Mouse (Mus musculus) CD4-positive helper T cell, adult 2 months (primary cell): ENCODE results near the gene Smu1.
A peak's percentile ranks its signal among the peaks of the same experiment; 100 is the strongest.
"Not testable (repeated sequence)": the region's sequence is repeated elsewhere in the genome, so short reads cannot be mapped to it uniquely, and the experiment has no call there.

ENCODE experiments used
- DNase-seq: peaks from one replicate; pipeline ENCODE4 v3.0.0-alpha.2; 2012; ENCODE audit warnings: low read depth, missing footprints, low spot score

Smu1 gene

DNA sequence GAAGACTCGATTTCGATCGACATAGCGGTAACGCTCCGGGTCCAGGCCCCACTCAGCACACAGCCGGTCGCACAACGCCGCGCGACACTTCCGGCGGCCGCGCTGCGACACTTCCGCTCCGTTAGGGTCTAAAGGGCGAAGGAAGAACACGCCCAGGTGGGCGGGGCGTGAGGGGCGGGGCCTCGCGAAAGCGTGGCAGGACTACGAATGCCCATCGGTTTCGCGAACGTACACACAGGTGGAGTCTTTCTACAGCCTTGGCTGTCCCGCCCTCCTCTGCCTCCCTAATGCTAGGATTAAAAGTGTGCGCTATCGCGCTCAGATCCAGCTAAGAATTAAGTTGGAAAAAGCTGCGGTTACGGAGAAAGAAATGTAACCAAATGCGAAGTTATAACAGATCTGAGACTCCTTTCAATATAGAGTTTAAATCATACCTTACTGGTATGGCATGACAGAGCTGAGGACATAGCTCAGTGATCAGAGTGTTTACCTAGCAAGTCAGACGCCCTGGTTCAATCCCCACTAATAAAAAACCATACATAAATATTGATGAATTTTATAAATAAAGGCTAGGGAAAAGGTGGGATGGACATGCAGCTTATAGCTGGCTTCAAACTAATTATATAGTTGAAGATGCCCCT lies at the start of gene Smu1:
Gene Smu1, minus strand, starts transcription at position 144 of the 641 bp plus-strand sequence.
- DNase-seq, result peak; percentile 99

DNA sequence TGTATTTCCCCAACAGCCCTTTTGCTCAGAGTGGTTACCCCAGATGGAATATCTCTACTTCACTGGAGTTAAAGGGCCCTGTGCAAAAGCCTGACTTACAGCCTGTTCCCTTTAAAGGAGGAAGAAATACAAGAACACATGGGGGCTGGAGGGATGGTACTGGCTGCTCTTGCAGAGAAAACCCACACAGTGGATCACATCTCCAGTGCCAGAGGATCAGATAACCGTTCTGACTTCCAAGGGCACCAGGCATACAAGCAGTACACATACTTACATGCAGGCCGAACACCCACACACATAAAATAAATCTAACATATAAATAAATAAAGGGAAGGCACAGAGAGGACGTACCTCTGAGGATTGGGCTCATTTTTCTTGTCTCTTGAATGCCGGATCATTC lies 49.7 kb upstream of the Smu1 start:
- DNase-seq, result no peak

DNA sequence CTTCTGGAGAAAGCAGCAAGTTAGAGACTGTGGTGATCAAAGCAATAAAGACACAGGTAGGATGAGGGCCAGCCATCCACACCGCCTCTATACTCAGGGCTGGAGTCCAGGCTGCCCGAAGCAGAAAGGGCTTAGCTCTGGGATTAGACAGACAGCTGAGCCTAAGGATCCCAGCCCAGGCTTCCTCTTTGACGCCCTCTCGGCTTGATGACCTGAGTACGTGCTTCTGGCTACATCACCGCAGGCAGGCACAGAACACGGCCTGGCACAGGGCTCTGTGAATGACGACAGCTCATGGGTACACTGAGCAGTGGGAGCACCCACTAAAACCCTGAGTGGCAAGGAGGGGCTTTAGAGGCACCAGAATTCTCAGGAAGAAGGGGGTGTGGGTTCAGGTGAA lies 47.7 kb upstream of the Smu1 start:
- DNase-seq, result no peak

DNA sequence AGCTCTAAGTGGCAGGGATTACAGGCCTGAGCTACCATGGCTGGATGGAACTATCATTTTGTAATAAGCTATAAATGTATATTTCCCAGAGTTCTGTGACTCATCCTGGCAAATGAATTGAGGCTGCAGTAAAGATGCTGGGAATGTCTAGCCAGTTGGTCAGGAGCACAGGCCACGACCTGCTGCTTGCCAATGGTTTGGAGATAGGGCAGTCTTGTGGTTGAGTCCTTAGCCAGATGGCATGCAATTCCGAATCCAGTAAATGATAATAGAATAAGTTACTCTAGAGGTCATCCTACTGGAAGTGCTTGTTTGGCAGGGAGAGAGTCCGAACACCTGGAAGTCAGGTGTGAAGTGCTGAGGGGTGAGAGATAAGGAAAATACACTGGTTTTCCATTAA lies 45.1 kb upstream of the Smu1 start:
- DNase-seq, result no peak

DNA sequence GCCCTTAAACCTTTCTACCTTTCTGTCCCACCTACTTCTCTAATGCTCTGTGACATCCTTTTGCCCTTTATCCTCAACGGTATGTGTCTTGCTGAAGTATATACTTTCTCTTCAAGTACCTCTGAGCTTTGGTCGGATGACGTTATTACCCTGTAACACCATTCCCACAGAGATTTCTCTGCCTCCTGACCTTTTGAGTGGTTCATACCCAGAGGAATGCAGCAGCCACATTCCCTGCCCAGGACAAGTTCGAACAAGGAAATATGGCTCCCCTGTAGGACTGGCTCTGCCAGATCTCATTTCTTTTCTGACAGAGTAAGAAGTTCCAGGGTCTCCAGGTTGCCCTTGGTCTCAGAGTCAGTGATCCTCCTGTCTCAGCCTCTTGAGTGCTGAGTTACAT lies 44.2 kb upstream of the Smu1 start:
- DNase-seq, result no peak

DNA sequence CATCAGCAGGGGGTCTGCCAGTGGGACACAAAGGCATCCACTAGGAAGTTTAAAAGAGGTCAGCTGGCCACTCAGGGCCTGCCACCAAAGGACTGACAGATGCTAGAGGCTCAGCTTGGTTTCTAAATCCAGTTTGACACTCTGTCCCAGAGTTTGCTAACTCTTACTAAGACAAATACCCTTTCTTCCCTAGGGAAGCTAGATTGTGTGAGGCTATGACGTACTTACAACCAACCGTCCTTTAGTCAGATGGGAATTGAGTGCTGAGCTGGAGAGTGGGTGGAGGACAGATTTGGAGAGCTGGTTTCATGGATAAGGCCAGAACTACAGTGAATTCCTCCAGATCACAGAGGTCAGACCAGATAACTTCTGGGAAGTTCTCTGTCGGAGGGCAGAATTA lies 43.1 kb upstream of the Smu1 start:
- DNase-seq, result no peak

DNA sequence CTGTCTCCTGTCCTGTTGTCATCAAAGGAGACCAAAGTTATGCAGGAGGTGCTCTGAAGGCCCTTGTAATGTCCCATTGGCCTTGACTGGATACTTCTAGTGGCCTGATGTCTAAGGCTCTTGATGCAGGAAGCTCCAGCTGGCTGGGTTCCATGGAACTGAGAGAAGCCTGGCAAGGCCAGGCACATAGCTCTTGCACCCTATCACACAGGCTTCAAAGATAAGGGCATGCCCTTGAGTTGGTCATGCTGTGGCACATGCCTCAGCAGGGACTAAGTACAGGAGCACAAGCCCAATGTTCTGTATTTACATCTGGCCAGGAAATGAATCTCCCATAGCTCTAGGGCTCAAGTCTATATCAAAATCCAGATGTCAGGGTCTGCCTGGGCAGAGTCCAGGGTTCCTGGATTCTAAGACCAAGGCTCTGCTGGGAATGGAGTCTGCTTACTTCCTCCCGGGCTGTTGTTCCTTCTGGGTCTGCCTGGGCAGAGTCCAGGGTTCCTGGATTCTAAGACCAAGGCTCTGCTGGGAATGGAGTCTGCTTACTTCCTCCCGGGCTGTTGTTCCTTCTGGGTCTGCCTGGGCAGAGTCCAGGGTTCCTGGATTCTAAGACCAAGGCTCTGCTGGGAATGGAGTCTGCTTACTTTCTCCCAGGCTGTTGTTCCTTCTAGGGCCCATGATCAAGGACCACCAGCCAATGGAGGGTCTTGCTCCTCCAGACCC lies 41.3 kb upstream of the Smu1 start:
- DNase-seq, result not testable (repeated sequence)

DNA sequence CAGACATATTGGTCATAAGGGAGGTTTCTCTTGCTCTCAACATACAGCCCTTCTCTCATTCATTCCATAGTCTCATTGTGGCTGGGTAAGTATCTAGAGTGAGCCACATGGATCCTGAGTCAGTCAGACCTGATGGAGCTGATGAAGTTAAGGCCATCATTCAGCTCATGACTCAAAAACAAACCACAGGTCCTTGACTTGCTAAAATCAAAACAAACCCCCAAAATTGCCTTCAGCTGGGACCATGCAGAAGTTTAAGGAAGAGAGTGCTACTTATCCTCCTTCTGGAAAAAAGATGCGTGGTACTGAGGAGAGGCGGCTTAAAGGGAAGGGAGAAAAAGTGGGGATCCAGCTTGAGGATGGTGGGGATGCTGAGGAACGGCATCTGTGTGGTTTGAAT lies 38.0 kb upstream of the Smu1 start:
- DNase-seq, result no peak

DNA sequence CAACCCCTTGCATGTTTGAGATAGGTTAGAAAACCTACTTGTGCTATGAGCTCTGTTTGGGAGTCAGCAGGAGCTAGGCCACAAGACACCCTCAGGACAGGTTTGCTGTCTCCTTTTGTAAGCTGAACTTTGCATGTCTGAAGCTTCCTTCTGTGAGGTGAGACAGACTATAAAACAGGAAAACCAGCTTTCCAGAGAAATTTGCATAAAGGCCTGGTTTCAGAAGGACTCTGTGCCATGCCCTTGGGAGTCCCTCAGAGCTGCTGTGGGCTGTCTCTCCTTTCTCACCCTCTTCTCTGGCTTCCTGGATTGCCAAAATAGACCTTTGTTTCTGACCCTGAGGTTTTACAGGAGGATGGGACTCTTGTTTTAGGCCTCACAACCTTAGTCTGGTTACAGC lies 36.6 kb upstream of the Smu1 start:
- DNase-seq, result no peak

DNA sequence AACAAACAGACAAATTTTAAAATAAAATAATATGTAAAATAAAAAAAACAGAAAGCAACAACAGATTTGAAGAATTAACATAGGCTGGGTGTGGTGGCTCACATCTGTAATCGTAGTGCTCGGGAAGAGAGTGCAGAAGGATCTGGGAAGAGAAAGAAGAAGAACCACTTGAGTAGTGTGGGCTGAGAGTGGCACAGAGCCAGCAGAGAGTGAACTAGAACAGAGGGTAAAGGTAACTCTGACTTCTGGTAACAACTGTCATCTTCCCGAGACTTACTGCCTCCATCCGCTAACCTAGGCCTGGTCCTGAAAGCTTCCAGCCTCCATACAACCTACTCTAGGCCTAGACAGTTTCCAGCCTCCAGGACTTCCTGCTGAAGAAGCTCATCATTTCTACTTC lies 33.5 kb upstream of the Smu1 start:
- no peak for DNase-seq

DNA sequence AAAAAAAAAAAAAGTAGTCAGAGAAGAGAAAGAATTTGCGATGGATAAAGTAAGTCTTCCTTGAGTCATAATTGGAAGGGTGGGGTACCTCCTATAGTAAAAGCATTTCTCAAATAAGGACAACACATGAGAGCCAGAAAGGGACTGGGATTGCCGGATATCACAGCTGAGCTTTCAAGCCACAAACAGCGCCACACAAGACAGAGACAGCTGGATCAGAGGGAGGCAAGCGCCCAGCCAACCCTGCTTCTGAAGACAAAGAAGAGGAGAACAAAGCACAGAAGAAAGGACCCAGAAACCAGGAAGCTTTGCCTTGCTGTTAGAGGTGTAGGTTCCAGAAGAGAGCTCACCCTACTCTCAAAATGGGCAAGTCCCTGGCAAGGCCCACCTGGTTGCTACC lies 28.9 kb upstream of the Smu1 start:
- DNase-seq, result no peak

DNA sequence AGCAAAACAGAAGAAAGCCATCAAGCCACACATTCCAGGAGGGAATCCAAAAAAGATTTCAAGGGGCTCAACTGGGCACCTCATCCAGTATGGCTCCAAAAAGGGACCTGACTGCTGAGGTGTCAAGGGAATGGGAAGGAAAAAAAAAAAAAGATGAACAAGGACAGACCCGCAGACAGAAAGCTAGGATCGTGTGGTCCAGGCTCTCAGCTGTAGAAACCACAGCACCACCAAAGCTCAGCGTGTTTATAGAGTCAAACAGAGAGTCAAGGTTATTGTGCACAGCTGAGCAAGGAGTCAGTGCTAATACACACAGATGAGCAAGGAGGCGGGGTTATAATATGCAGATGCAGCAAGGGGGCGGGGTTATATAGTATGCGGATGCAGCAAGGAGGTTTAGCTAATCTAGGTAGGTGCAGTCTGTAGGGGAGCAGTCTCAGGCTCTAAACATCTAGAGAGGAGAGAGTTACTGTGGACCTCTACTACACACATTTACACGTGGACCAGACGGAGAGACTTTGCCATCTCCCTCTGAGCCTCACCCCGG lies 28.0 kb upstream of the Smu1 start:
- DNase-seq, result peak; percentile 67

DNA sequence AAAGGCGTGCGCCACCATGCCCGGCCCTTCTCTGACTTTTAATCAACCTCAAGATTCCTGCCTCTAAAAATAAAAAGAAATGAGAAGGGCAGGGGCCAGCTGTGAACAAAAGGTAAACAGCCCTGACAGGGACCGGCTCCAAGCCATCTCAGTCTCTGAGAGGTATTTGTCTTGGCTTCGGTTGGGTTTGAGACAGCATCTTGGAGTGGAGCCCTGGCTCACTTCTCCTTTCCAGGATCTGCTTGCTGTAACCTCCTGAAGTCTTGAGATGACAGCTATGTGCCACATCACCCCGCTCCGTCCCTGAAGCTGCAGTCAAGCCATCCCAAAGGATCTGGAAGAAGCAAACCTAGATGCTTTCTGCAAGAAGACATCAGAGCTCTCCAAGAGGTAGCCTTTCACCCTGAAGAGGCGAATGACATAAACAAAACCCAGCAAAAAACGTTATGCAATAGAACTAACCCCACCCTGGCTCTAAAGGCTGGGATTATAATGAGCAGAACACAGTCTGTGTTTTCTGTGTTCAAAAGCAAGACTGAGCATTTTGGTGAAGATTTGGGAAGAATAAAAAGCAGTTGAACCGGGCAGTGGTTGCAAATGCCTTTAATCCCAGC lies 26.9 kb upstream of the Smu1 start:
- DNase-seq, result no peak

DNA sequence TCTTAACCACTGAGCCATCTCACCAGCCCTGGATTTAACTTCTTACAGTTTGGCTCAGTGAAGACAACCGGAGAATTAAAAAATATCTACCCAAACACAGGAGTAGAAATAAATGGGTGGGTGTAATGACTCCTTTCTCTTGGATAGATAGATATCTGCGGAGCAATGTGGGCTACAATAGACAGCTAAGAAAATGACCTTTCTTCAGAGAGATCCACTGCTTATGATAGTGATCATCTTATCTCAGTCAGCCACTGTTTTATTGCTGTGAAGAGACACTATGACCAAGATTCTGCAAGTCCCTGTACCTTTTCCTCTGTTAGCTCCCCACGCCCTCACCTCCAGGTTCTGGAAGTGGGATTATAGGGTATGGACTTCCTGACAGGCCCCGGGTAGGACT lies 25.3 kb upstream of the Smu1 start:
- DNase-seq, result no peak

DNA sequence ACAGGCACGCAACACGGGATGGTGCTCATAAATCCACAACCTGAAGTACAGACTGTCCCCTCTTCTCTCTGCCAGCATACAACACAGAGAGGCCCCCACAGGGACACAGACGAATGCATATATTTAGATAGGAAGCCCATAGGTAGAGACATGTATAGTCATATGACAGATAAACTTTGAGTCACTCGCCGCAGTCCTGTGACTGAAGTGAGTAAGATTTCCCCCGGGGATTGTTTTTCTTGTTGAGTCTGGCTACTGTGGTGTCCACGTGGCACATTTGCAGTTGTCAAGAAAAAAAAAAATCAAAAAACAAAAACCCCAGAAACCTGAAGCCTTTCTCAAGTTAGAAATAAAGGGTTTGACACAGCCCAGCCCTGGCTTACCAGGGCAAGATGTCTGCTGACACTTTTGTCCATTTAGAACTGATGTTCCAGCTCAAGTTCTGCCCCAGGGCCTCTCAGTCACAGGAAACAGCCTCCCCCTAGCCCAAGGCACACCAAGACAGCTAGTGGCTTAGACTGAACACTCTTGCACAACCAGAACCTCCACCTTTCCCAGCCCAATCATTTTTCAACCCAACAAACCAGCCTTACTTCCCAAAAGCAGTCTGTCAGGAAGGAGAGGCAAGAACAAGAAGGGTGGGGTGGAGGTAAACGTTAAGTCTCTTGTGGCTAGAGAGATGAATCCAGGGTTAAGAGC lies 24.2 kb upstream of the Smu1 start:
- peak; percentile 90 for DNase-seq

DNA sequence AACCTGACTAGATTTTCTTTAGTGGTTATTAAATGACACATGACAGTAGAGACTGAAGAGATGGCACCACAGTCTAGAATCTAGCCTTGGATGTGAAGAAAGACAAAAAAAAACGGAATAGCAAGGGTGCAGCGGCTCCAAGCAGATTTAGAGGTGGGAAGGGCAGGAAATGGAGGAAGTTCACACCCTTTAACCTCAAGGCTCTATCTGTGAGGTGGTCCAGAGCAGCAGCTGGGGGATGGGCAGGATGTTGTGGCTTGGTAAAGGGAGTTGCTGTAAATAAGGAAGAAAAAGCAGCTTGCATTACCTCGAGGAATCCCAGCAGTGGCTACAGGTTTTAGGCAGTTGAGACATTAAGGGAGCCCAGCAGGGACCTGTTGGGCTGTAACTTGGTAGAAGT lies 23.4 kb upstream of the Smu1 start:
- peak; percentile 91 for DNase-seq

DNA sequence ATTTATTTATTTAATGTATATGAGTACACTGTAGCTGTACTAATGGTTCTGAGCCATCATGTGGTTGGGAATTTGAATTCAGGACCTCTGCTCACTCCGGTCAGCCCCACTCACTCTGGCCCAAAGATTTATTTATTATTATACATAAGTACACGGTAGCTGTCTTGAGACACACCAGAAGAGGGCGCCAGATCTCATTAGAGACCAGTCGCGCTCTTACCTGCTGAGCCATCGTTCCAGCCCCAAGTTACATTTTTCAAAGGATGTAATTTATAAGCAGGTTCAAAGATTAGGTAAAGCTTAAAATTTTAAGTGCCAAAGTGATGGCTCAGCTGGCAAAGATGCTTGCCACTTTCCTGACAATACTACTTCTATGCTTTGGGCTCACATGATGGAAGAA lies 20.9 kb upstream of the Smu1 start:
- no peak for DNase-seq

DNA sequence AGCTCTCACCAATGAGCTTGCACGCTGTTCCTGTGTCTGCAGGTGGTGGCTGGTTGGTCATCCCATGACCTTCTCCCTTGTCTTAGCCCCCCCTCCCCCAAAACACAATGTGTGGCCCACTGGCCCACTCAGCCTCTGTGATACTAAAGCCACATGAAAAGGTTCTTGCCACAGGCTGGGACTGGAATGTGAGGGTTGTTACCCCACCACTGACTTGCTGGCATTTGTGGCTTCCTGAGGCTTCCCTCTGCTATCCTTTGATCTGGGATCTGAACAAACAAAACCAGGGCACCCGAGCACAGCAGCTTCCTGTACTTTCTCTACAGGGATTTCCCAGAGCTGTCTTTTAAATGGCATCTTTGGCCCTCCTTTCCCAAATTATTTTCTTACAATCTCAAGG lies 19.4 kb upstream of the Smu1 start:
- DNase-seq, result peak; percentile 70

DNA sequence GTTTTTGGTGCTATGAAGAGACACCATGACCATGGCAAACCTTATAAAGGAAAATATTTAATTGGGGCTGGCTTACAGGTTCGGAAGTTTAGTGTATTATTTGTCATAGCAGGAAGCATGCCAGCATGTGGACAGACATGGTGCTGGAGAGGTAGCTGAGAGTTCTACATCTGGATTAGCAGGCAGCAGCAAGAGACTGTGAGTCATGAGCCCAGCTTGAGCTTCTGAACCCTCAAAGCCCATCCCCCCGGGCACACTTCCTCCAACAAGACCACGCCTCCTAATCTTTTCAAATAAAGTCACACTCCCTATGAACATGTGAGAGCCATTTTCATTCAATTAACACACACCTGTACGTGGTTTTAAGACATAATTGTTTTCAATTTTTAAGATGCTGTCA lies 18.7 kb upstream of the Smu1 start:
- peak; percentile 66 for DNase-seq

DNA sequence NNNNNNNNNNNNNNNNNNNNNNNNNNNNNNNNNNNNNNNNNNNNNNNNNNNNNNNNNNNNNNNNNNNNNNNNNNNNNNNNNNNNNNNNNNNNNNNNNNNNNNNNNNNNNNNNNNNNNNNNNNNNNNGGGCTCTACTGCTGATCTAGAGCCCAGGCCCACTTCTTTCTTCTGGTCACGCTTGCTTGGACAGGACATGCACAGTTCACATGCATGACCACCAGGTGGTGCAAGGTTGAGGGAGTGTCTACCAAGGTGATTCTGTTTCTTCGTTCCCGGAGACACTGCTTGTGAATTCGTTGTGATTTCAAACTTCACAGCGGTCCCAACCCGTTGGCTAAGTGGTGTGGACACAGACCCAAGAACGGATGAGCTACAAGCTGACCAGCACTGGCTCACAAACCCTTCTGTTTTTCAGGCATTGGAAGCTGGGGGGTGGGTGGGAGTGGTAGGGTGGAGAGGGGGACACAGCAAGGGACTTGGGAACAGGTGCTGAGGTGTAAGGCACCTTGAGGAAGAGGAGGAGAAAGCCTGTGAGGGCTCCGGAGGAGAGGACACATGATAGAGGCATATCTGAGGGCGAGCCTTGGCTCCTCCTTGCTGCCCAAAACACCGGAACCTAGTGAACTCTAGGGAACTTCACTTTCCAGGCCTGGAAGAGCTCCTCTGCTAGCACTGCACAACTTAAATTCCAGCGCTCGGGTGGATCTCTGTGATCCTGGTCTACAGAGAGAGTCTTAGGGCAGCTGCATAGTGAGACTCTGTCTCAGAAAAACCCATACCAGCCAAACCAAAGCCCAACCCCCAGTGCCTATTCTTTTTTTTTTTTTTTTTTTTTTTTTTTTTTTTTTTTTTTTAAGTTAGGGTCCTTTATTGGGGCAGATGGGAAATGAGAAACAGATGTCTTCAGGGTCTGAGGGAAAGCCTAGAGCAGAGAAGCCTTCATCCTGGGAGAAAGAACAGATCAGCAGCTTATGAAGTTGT lies 16.8 kb upstream of the Smu1 start:
- DNase-seq, result peak; percentile 82

DNA sequence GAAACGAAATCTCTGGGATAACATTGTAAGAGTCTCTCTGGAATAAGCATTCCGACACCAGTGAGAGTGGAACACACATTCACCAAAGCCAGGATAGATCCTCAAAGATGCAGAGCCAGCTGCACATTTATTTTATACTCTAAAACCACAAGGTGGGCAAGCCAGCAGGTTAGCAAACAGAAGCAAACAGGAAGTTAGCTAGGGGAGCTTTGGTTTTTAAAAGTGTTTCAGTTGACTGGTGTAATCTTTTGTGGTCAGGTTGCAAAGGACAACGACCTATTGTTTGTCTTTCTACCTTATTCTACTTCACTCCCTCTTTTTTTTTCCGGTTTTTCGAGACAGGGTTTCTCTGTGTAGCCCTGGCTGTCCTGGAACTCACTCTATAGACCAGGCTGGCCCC lies 2.2 kb upstream of the Smu1 start:
- DNase-seq, result no peak
